Mouse (Mus musculus): ENCODE data around the gene Alox8. TPM values are rescaled to one million over a fixed set of nuclear protein-coding genes. Genes with fewer than 3 reads are reported as not detected.

Gene Alox8
- polyA plus RNA-seq, 1 experiment = not detected

GRCm38 (mm10) chr11:69134622-69134968, 63.0 kb downstream of the Alox8 start:
- TF ChIP-seq GATA1 (IDR thresholded peaks at IDR 0.05; ENCODE audit: low read length) (no peak), TAL1 (IDR thresholded peaks at IDR 0.05; ENCODE audit: low read length) (no peak)
- peaks cover 30% of the 10 kb centered on the region for H3K27me3 ChIP-seq (ENCODE audit: control insufficient read depth)

More at GRCm38 (mm10) chr11:69134622-69134968, 63.0 kb downstream of the Alox8 start:
- H3K4me3 ChIP-seq (replicated peaks) = peak overlapping the region; percentile 39
- peaks cover 14% of the 10 kb centered on the region for H3K4me1 ChIP-seq (ENCODE audit: control insufficient read depth)
- no peaks in the 10 kb centered on the region for H3K9me3 ChIP-seq (ENCODE audit: control insufficient read depth, low read length)
- no peaks in the 10 kb centered on the region for H3K36me3 ChIP-seq (ENCODE audit: control insufficient read depth)

Other genes starting within 250 kb of the Alox8 start
- not detected in 2 replicates for gene Arhgef15, start 240.4 kb downstream of the Alox8 start, polyA plus RNA-seq (2012)
- not detected in 2 replicates for gene Slc25a35, start 229.7 kb downstream of the Alox8 start, polyA plus RNA-seq (2012)
- gene Rangrf, start 222.7 kb downstream of the Alox8 start, polyA plus RNA-seq (2012) = 0.13 and 0.15 TPM in 2 replicates
- 0.78 and 0.81 TPM in 2 replicates for gene Pfas, start 189.4 kb downstream of the Alox8 start, polyA plus RNA-seq (2012)
- gene Ctc1, start 181.9 kb downstream of the Alox8 start, polyA plus RNA-seq (2012) = 13.5 and 27.1 TPM in 2 replicates
- gene Aurkb, start 152.2 kb downstream of the Alox8 start, polyA plus RNA-seq (2012) = 20.3 and 26.6 TPM in 2 replicates
- 2.0 and 2.4 TPM in 2 replicates for gene Borcs6, start 138.1 kb downstream of the Alox8 start, polyA plus RNA-seq (2012)
- gene Tmem107, start 127.0 kb downstream of the Alox8 start, polyA plus RNA-seq (2012) = 10.0 and 12.3 TPM in 2 replicates
- gene Vamp2, start 109.4 kb downstream of the Alox8 start, polyA plus RNA-seq (2012) = 7.9 and 9.1 TPM in 2 replicates
- gene Per1, start 102.6 kb downstream of the Alox8 start, polyA plus RNA-seq (2012) = 1.4 and 1.5 TPM in 2 replicates
- 0.05 TPM in 1 of 2 replicates, not detected in the other for gene Hes7, start 77.4 kb downstream of the Alox8 start, polyA plus RNA-seq (2012)
- not detected in 2 replicates for gene 9130213A22Rik, start 75.3 kb downstream of the Alox8 start, polyA plus RNA-seq (2012)
- gene Aloxe3, start 71.9 kb downstream of the Alox8 start, polyA plus RNA-seq (2012) = 0.01 TPM in 1 of 2 replicates, not detected in the other
- not detected in 2 replicates for gene Alox12b, start 40.9 kb downstream of the Alox8 start, polyA plus RNA-seq (2012)
- not detected in 2 replicates for gene Gucy2e, start 39.2 kb upstream of the Alox8 start, polyA plus RNA-seq (2012)
- gene Cntrob, start 125.9 kb upstream of the Alox8 start, polyA plus RNA-seq (2012) = 3.4 and 4.9 TPM in 2 replicates
- gene Trappc1, start 126.1 kb upstream of the Alox8 start, polyA plus RNA-seq (2012) = 1.5 and 1.9 TPM in 2 replicates
- gene Kcnab3, start 128.4 kb upstream of the Alox8 start, polyA plus RNA-seq (2012) = not detected in 2 replicates
- 0.06 TPM in 1 of 2 replicates, not detected in the other for gene Rnf227, start 142.6 kb upstream of the Alox8 start, polyA plus RNA-seq (2012)
- gene Chd3, start 171.6 kb upstream of the Alox8 start, polyA plus RNA-seq (2012) = 1.1 and 1.8 TPM in 2 replicates
- 17.5 and 24.2 TPM in 2 replicates for gene Naa38, start 197.6 kb upstream of the Alox8 start, polyA plus RNA-seq (2012)
- gene Cyb5d1, start 197.8 kb upstream of the Alox8 start, polyA plus RNA-seq (2012) = 0.12 and 0.40 TPM in 2 replicates
- 0.08 TPM in 1 of 2 replicates, not detected in the other for gene Tmem88, start 200.4 kb upstream of the Alox8 start, polyA plus RNA-seq (2012)
- 0.51 and 0.65 TPM in 2 replicates for gene Kdm6b, start 215.8 kb upstream of the Alox8 start, polyA plus RNA-seq (2012)